Comparison of ENCODE assay signal across 9 mouse cellular contexts in the genomic region with DNA sequence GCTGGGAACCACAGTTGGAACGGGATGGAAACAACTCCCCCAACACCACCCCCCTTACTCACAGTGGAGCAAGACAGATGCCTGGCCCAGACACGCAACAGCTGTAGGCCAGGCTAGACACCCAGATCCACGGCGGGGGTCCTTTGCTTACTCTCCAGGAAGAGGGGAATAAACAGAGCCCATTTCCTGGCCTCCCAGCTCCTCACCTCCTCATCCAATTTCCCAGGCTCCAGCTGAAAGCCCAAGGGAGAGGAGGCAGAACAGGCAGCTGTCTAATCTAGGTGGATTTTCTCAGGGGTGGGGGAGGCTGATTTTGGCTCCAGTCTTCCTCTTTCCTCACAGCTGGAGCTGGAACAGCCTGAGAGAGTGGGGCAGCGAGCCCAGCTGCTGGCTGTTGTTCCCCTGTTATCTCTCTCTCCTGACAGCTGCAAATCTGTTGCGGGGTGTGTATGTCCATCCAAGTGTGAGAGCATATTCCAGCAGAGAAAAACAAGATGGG.
DNase-seq lines count a peak whose midpoint lies in the region; ATAC-seq lines count a peak whose summit lies in the region.
"Had no signal": no experiment of that assay in that cellular context is flagged by ENCODE, and none has a peak within 500 bp of the region (broad histone marks: within the 10 kb centered on the region; RNA-seq: fewer than 3 reads in every experiment).

No protein-coding gene starts in this region.

- peak overlapping the region; percentile 74 for H3K27ac ChIP-seq in intestine, embryonic 15.5 days
- H3K27ac ChIP-seq in midbrain, embryonic 16.5 days (ENCODE audit: low read length), result no peak overlapping the region
- H3K27ac ChIP-seq: macrophage had no signal

- H3K36me3 ChIP-seq in intestine, embryonic 15.5 days, result no peaks in the 10 kb centered on the region
- no peaks in the 10 kb centered on the region for H3K36me3 ChIP-seq in midbrain, embryonic 16.5 days (ENCODE audit: control insufficient read depth, insufficient read depth, low read length)

- no peak overlapping the region for H3K4me2 ChIP-seq in intestine, embryonic 15.5 days (replicated peaks)
- no peak overlapping the region for H3K4me2 ChIP-seq in midbrain, embryonic 16.5 days (ENCODE audit: low read length)

- no peaks in the 10 kb centered on the region for H3K27me3 ChIP-seq in intestine, embryonic 15.5 days (replicated peaks)
- H3K27me3 ChIP-seq in midbrain, embryonic 16.5 days (ENCODE audit: control insufficient read depth, insufficient read depth, low read depth, low read length), result peaks cover 2% of the 10 kb centered on the region; the same call in 1 of the 2 replicates

- peak; percentile 89 for ATAC-seq in intestine, embryonic 15.5 days
- peak; percentile 51 for ATAC-seq in midbrain, embryonic 16.5 days
- ATAC-seq in inflammation-experienced regulatory T-cells, adult 6 months, result no peak

- no peak overlapping the region for H3K9ac ChIP-seq in intestine, embryonic 15.5 days
- H3K9ac ChIP-seq in midbrain, embryonic 16.5 days (ENCODE audit: low read depth, low read length), result no peak overlapping the region

- 25% methylated on average over 6 of the region's 6 CpGs for WGBS in intestine, embryonic 15.5 days
- 31% methylated on average over 6 of the region's 6 CpGs for WGBS in midbrain, embryonic 16.5 days

- peak; percentile 62 for DNase-seq in adrenal gland, postnatal 14 days
- DNase-seq in adrenal gland, adult 18-20 months (ENCODE audit: low spot score in 2 of 2), result no peak
- DNase-seq in MN1 (ENCODE audit: low spot score), result peak; percentile 68
- peak; percentile 58 to 79 for DNase-seq in gastrocnemius, adult 8-10 months (ENCODE audit: low spot score in 2 of 2)
- DNase-seq in thymus, postnatal 4 days, result no peak

- H3K9me3 ChIP-seq in intestine, embryonic 15.5 days, result no peaks in the 10 kb centered on the region
- 0 out of 2 replicates have a peak, but pooled peaks cover 4% of the 10 kb centered on the region for H3K9me3 ChIP-seq in midbrain, embryonic 16.5 days (replicated peaks; ENCODE audit: control insufficient read depth, low read length, poor library complexity, severe bottlenecking)

- H3K4me1 ChIP-seq in intestine, embryonic 15.5 days (replicated peaks), result peaks cover 30% of the 10 kb centered on the region
- no peaks in the 10 kb centered on the region for H3K4me1 ChIP-seq in midbrain, embryonic 16.5 days (ENCODE audit: control insufficient read depth, insufficient read depth, low read length)

- no peak overlapping the region for H3K4me3 ChIP-seq in intestine, embryonic 15.5 days (replicated peaks)
- H3K4me3 ChIP-seq in midbrain, embryonic 16.5 days (ENCODE audit: low read depth, low read length), result no peak overlapping the region

Comparison
In these comparisons a context has a peak if more than half of its experiments do, and no peak if none do; other contexts are left out.
1. DNase-seq: peak in adrenal gland, postnatal 14 days (single experiment), MN1 (single experiment) and gastrocnemius, adult 8-10 months (2 of 2); none in adrenal gland, adult 18-20 months (0 of 2) and thymus, postnatal 4 days (single experiment).